Mouse (Mus musculus): ENCODE data around the gene Pym1.

DNA sequence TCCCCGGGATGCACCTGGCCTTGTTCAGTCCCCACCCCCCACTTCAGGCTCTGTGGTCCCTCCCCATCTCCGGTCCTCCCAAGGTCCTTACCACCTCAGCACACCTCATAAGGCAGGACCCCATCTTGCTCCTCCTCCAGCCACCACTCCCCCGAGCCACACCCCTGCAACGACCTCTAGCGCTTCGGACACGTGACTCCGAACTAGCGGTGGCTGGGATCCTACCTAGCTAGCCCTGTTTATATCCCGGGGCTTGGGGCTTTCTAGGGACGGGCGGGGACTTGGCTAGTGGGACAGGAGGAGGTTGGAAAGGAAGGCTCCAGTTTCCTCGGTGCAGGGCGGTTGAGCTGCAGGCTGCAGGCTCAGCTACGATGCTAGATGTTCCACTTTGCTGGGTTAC, 10.3 kb upstream of the Pym1 start:
- TF ChIP-seq CTCF (IDR thresholded peaks at IDR 0.05; ENCODE audit: low read depth, low read length) (no peak), POLR2A (IDR thresholded peaks at IDR 0.05; ENCODE audit: borderline replicate concordance, low read depth, low read length) (no peak)

Measured in bone marrow macrophage, adult 2 months (primary cell).